Mouse (Mus musculus) heart, embryonic 14.5 days (tissue): ENCODE results near the gene Coq10b. TPM values are rescaled to one million over a fixed set of nuclear protein-coding genes. Genes with fewer than 3 reads are reported as not detected.

Source experiments
- polyA plus RNA-seq: library from polyadenylated mRNA; unstranded; fragments of >200 nt; fragmentation: Nextera tagmentation; extraction: Ambion mirVana; gene quantifications from 2 replicates; pipeline ENCODE4 v1.2.1, GENCODE M21; 2014

The Coq10b gene
- polyA plus RNA-seq, 1 experiment from 2014 or later: 21.4 TPM

Other genes starting within 250 kb of the Coq10b start
- 9.2 and 10.5 TPM in 2 replicates for gene Ankrd44, start 126.4 kb upstream of the Coq10b start, polyA plus RNA-seq
- 199 and 203 TPM in 2 replicates for gene Sf3b1, start 25.3 kb upstream of the Coq10b start, polyA plus RNA-seq
- gene Hspe1, start 35.4 kb downstream of the Coq10b start, polyA plus RNA-seq: 334 and 337 TPM in 2 replicates
- gene Hspd1, start 35.5 kb downstream of the Coq10b start, polyA plus RNA-seq: 380 and 382 TPM in 2 replicates
- 121 and 122 TPM in 2 replicates for gene Mob4, start 78.5 kb downstream of the Coq10b start, polyA plus RNA-seq
- 8.2 and 9.2 TPM in 2 replicates for gene Rftn2, start 174.0 kb downstream of the Coq10b start, polyA plus RNA-seq
- 3.6 TPM in 2 replicates for gene Mars2, start 184.4 kb downstream of the Coq10b start, polyA plus RNA-seq